Mouse (Mus musculus): Measurements from ENCODE around the gene Pcgf3. TPM values are rescaled to one million over a fixed set of nuclear protein-coding genes. Genes with fewer than 3 reads are reported as not detected.

Gene Pcgf3
- 16.2 and 19.1 TPM in 2 replicates for polyA plus RNA-seq (2015; fragmentation: Nextera tagmentation; extraction: Ambion mirVana)

GRCm38 (mm10) chr5:108461082-108462065 lies at the start of gene Pcgf3:
Pcgf3 (plus strand) TSS chr5:108461232.
- Histone ChIP-seq H3K4me2 (ENCODE audit: low read depth, low read length) (peak within 1 kb of the TSS; percentile 99), H3K27ac (ENCODE audit: low read length) (peak within 1 kb of the TSS; percentile 80), H3K36me3 (ENCODE audit: control insufficient read depth, insufficient read depth, low read length) (no peaks in the 10 kb centered on the region), H3K27me3 (ENCODE audit: control insufficient read depth, insufficient read depth, low read length) (no peaks in the 10 kb centered on the region), H3K9ac (ENCODE audit: low read length) (peak within 1 kb of the TSS; percentile 99), H3K4me3 (replicated peaks; ENCODE audit: low read length) (peak within 1 kb of the TSS; percentile 100), H3K9me3 (replicated peaks; ENCODE audit: control insufficient read depth, low read length) (no peaks in the 10 kb centered on the region), H3K4me1 (ENCODE audit: control insufficient read depth, insufficient read depth, low read length) (peaks cover 29% of the 10 kb centered on the region)
- peak; percentile 98 for ATAC-seq (ENCODE audit: insufficient read depth, low FRiP score)
- WGBS: under 1% methylated on average over 58 of the region's 62 CpGs

GRCm38 (mm10) chr5:108414711-108415110 lies 46.3 kb upstream of the Pcgf3 start:
- H3K9ac ChIP-seq (ENCODE audit: low read length): no peak overlapping the region
- 70% methylated on average over 2 of the region's 2 CpGs for WGBS

GRCm38 (mm10) chr5:108422741-108423140 lies 38.3 kb upstream of the Pcgf3 start:
- 79% methylated on average over 3 of the region's 3 CpGs for WGBS

More at GRCm38 (mm10) chr5:108414711-108415110, 46.3 kb upstream of the Pcgf3 start:
- ATAC-seq (ENCODE audit: insufficient read depth, low FRiP score): no peak
- no peak overlapping the region for H3K27ac ChIP-seq (ENCODE audit: low read length)
- H3K9me3 ChIP-seq (replicated peaks; ENCODE audit: control insufficient read depth, low read length): no peaks in the 10 kb centered on the region
- no peaks in the 10 kb centered on the region for H3K36me3 ChIP-seq (ENCODE audit: control insufficient read depth, insufficient read depth, low read length)
- H3K27me3 ChIP-seq (ENCODE audit: control insufficient read depth, insufficient read depth, low read length): no peaks in the 10 kb centered on the region
- H3K4me2 ChIP-seq (ENCODE audit: low read depth, low read length): no peak overlapping the region
- H3K4me1 ChIP-seq (ENCODE audit: control insufficient read depth, insufficient read depth, low read length): no peaks in the 10 kb centered on the region
- no peak overlapping the region for H3K4me3 ChIP-seq (replicated peaks; ENCODE audit: low read length)

GRCm38 (mm10) chr5:108423427-108423826 lies 37.6 kb upstream of the Pcgf3 start:
- Histone ChIP-seq H3K4me2 (ENCODE audit: low read depth, low read length) (no peak overlapping the region), H3K4me3 (replicated peaks; ENCODE audit: low read length) (no peak overlapping the region), H3K9me3 (replicated peaks; ENCODE audit: control insufficient read depth, low read length) (no peaks in the 10 kb centered on the region), H3K4me1 (ENCODE audit: control insufficient read depth, insufficient read depth, low read length) (no peaks in the 10 kb centered on the region), H3K36me3 (ENCODE audit: control insufficient read depth, insufficient read depth, low read length) (no peaks in the 10 kb centered on the region), H3K9ac (ENCODE audit: low read length) (no peak overlapping the region), H3K27ac (ENCODE audit: low read length) (no peak overlapping the region), H3K27me3 (ENCODE audit: control insufficient read depth, insufficient read depth, low read length) (no peaks in the 10 kb centered on the region)
- ATAC-seq (ENCODE audit: insufficient read depth, low FRiP score): no peak
- WGBS: 88% methylated on average over 2 of the region's 2 CpGs

More at GRCm38 (mm10) chr5:108422741-108423140, 38.3 kb upstream of the Pcgf3 start:
- Histone ChIP-seq H3K4me3 (replicated peaks; ENCODE audit: low read length) (no peak overlapping the region), H3K27me3 (ENCODE audit: control insufficient read depth, insufficient read depth, low read length) (no peaks in the 10 kb centered on the region), H3K27ac (ENCODE audit: low read length) (no peak overlapping the region), H3K4me1 (ENCODE audit: control insufficient read depth, insufficient read depth, low read length) (no peaks in the 10 kb centered on the region), H3K36me3 (ENCODE audit: control insufficient read depth, insufficient read depth, low read length) (no peaks in the 10 kb centered on the region), H3K4me2 (ENCODE audit: low read depth, low read length) (no peak overlapping the region), H3K9me3 (replicated peaks; ENCODE audit: control insufficient read depth, low read length) (no peaks in the 10 kb centered on the region), H3K9ac (ENCODE audit: low read length) (no peak overlapping the region)
- ATAC-seq (ENCODE audit: insufficient read depth, low FRiP score): no peak

DNA sequence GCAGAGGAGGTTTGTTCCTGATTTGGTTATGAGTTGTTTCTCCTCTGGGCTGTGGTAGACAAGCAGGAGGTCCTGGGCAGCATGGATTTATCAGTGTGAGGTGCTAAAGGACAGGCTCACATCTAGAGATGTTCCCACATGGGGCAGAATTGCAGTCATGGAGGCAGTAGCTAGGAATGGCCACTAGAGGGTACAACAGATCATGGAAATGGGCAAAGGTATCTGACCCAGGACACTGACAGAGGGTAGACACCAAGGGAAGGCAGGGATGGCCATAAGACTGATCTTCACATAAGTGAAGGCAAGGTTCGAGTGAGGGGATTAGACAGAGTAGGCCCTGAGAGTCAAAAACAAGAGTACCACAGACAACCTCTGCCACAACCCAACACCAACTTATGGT lies 33.8 kb upstream of the Pcgf3 start:
- Histone ChIP-seq H3K9ac (ENCODE audit: low read length) (no peak overlapping the region), H3K4me3 (replicated peaks; ENCODE audit: low read length) (no peak overlapping the region), H3K27ac (ENCODE audit: low read length) (no peak overlapping the region), H3K27me3 (ENCODE audit: control insufficient read depth, insufficient read depth, low read length) (no peaks in the 10 kb centered on the region), H3K4me2 (ENCODE audit: low read depth, low read length) (no peak overlapping the region), H3K4me1 (ENCODE audit: control insufficient read depth, insufficient read depth, low read length) (no peaks in the 10 kb centered on the region), H3K36me3 (ENCODE audit: control insufficient read depth, insufficient read depth, low read length) (peaks cover 4% of the 10 kb centered on the region; the same call in 1 of the 2 replicates), H3K9me3 (replicated peaks; ENCODE audit: control insufficient read depth, low read length) (no peaks in the 10 kb centered on the region)
- ATAC-seq (ENCODE audit: insufficient read depth, low FRiP score): 0 out of 2 replicates have a peak, but pooled peaks have one; percentile 25
- WGBS: 40% methylated on average over 1 of the region's 1 CpGs

- H3K4me1 ChIP-seq (ENCODE audit: control insufficient read depth, insufficient read depth, low read length): peaks cover 7% of the 10 kb centered on the region
- H3K9me3 ChIP-seq (replicated peaks; ENCODE audit: control insufficient read depth, low read length): no peaks in the 10 kb centered on the region
- no peaks in the 10 kb centered on the region for H3K27me3 ChIP-seq (ENCODE audit: control insufficient read depth, insufficient read depth, low read length)
- no peak overlapping the region for H3K27ac ChIP-seq (ENCODE audit: low read length)
- WGBS: 77% methylated on average over 6 of the region's 6 CpGs
- H3K36me3 ChIP-seq (ENCODE audit: control insufficient read depth, insufficient read depth, low read length): peaks cover 4% of the 10 kb centered on the region; the same call in 1 of the 2 replicates
- H3K4me2 ChIP-seq (ENCODE audit: low read depth, low read length): no peak overlapping the region
- H3K4me3 ChIP-seq (replicated peaks; ENCODE audit: low read length): no peak overlapping the region
- no peak overlapping the region for H3K9ac ChIP-seq (ENCODE audit: low read length)
- no peak for ATAC-seq (ENCODE audit: insufficient read depth, low FRiP score)
These were observed 29.8 kb upstream of the Pcgf3 start for GRCm38 (mm10) chr5:108431196-108431595.

GRCm38 (mm10) chr5:108433804-108434587 lies 27.0 kb upstream of the Pcgf3 start, which contains the start of gene Atp5k:
Atp5k (minus strand) TSS chr5:108434448.
- H3K4me2 ChIP-seq (ENCODE audit: low read depth, low read length): peak within 1 kb of the TSS; percentile 83
- H3K36me3 ChIP-seq (ENCODE audit: control insufficient read depth, insufficient read depth, low read length): peaks cover 4% of the 10 kb centered on the region; the same call in 1 of the 2 replicates
- no peaks in the 10 kb centered on the region for H3K9me3 ChIP-seq (replicated peaks; ENCODE audit: control insufficient read depth, low read length)
- WGBS: under 1% methylated on average over 42 of the region's 42 CpGs
- peaks cover 7% of the 10 kb centered on the region for H3K4me1 ChIP-seq (ENCODE audit: control insufficient read depth, insufficient read depth, low read length)
- peak within 1 kb of the TSS; percentile 93 for H3K9ac ChIP-seq (ENCODE audit: low read length)
- H3K4me3 ChIP-seq (replicated peaks; ENCODE audit: low read length): peak within 1 kb of the TSS; percentile 85
- H3K27ac ChIP-seq (ENCODE audit: low read length): no peak within 1 kb of the TSS
- H3K27me3 ChIP-seq (ENCODE audit: control insufficient read depth, insufficient read depth, low read length): no peaks in the 10 kb centered on the region
- peak; percentile 90 for ATAC-seq (ENCODE audit: insufficient read depth, low FRiP score)

DNA sequence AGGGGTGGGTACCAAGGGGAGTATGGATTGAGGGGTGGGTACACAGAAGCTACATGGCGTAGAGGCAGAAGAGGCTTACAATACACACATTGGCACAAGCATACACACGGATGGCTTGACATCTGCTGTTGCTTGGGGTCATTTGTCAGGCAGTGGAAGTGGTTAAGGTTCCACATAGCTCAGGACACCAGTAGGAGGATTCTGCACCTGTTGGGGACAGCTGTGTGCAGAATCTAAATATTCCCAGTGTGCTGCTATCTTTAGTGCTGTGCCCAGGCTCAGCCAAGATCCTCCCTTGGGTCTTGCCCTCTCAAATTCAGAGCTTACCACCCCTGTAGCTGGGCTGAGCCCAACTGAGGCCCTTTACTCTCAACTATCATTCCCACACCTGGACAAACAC lies 24.9 kb upstream of the Pcgf3 start:
- Histone ChIP-seq H3K4me3 (replicated peaks; ENCODE audit: low read length) (no peak overlapping the region), H3K4me2 (ENCODE audit: low read depth, low read length) (no peak overlapping the region), H3K36me3 (ENCODE audit: control insufficient read depth, insufficient read depth, low read length) (peaks cover 4% of the 10 kb centered on the region; the same call in 1 of the 2 replicates), H3K9me3 (replicated peaks; ENCODE audit: control insufficient read depth, low read length) (no peaks in the 10 kb centered on the region), H3K4me1 (ENCODE audit: control insufficient read depth, insufficient read depth, low read length) (peaks cover 7% of the 10 kb centered on the region), H3K27ac (ENCODE audit: low read length) (no peak overlapping the region), H3K9ac (ENCODE audit: low read length) (no peak overlapping the region), H3K27me3 (ENCODE audit: control insufficient read depth, insufficient read depth, low read length) (no peaks in the 10 kb centered on the region)
- WGBS: 64% methylated on average over 2 of the region's 2 CpGs
- no peak for ATAC-seq (ENCODE audit: insufficient read depth, low FRiP score)

Data from stomach, embryonic 16.5 days (tissue).